18 mouse cellular contexts compared by ENCODE assay signal in the genomic region with DNA sequence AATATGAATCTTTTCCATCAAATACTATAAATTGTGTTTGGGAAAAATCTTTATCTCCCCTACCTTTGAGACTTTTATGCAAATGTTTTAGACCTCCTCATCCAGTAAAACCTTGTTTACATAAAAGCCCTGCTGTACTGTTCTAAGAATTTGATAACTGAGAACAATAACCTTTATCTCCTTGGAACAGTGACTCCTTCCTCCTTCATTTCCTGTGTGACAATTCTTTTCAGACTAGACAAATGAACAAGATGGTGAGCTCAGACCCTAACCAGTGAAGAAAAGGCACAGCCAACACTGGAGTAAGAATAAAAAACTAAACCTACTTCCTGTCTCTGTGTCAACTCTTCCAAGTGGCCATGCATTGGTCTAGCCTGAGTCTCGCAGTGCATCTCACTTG.
DNase-seq lines count a peak whose midpoint lies in the region; ATAC-seq and TF ChIP-seq lines count a peak whose summit lies in the region.
"Had no signal": no experiment of that assay in that cellular context is flagged by ENCODE, and none has a peak within 500 bp of the region (broad histone marks: within the 10 kb centered on the region; RNA-seq: fewer than 3 reads in every experiment).

No protein-coding gene starts in this region.

- no peaks in the 10 kb centered on the region for H3K9me3 ChIP-seq in forebrain, embryonic 10.5 days
- no peaks in the 10 kb centered on the region for H3K9me3 ChIP-seq in forebrain, embryonic 15.5 days
- no peaks in the 10 kb centered on the region for H3K9me3 ChIP-seq in hindbrain, embryonic 13.5 days
- H3K9me3 ChIP-seq in hindbrain, embryonic 11.5 days (ENCODE audit: control insufficient read depth, low read length) = no peaks in the 10 kb centered on the region
- no peaks in the 10 kb centered on the region for H3K9me3 ChIP-seq in liver, postnatal 0 days (ENCODE audit: low read length)
- H3K9me3 ChIP-seq in liver, embryonic 11.5 days (ENCODE audit: control insufficient read depth, low read length) = no peaks in the 10 kb centered on the region
- no peaks in the 10 kb centered on the region for H3K9me3 ChIP-seq in limb, embryonic 10.5 days (replicated peaks)
- H3K9me3 ChIP-seq: embryonic facial prominence, embryonic 13.5 days; intestine, embryonic 15.5 days; midbrain, embryonic 13.5 days had no signal

- TF ChIP-seq CTCF in liver, postnatal 0 days (IDR thresholded peaks at IDR 0.05; ENCODE audit: low read depth) = no peak

- 93% methylated on average over 1 of the region's 1 CpGs for WGBS in forebrain, embryonic 10.5 days
- WGBS in forebrain, embryonic 15.5 days = 86% methylated on average over 1 of the region's 1 CpGs
- 80% methylated on average over 1 of the region's 1 CpGs for WGBS in hindbrain, embryonic 13.5 days
- 77% methylated on average over 1 of the region's 1 CpGs for WGBS in hindbrain, embryonic 11.5 days
- WGBS in liver, postnatal 0 days (ENCODE audit: insufficient replicate concordance) = 46% methylated on average over 1 of the region's 1 CpGs
- 51% methylated on average over 1 of the region's 1 CpGs for WGBS in liver, embryonic 11.5 days
- WGBS in limb, embryonic 10.5 days = 83% methylated on average over 1 of the region's 1 CpGs

- no peak for DNase-seq in forebrain, embryonic 10.5 days (ENCODE audit: extremely low spot score, low spot score)
- DNase-seq in hindbrain, embryonic 11.5 days (ENCODE audit: low spot score) = no peak
- no peak for DNase-seq in liver, postnatal 0 days
- DNase-seq in liver, embryonic 11.5 days (ENCODE audit: low spot score) = no peak
- DNase-seq in limb, embryonic 10.5 days (ENCODE audit: low spot score) = no peak
- no peak for DNase-seq in urinary bladder, adult 18-20 months (ENCODE audit: low spot score in 2 of 2)
- DNase-seq: cerebellum, adult 11 months; cerebellum, postnatal 10 days; lung, adult 18-20 months; thymus, postnatal 25 days had no signal

- no peaks in the 10 kb centered on the region for H3K27me3 ChIP-seq in forebrain, embryonic 10.5 days (ENCODE audit: poor library complexity, severe bottlenecking)
- no peaks in the 10 kb centered on the region for H3K27me3 ChIP-seq in forebrain, embryonic 15.5 days
- no peaks in the 10 kb centered on the region for H3K27me3 ChIP-seq in hindbrain, embryonic 13.5 days
- H3K27me3 ChIP-seq in hindbrain, embryonic 11.5 days (ENCODE audit: control insufficient read depth, insufficient read depth, low read length) = no peaks in the 10 kb centered on the region
- H3K27me3 ChIP-seq in liver, postnatal 0 days (ENCODE audit: insufficient read depth, low read length) = no peaks in the 10 kb centered on the region
- H3K27me3 ChIP-seq in liver, embryonic 11.5 days (replicated peaks; ENCODE audit: control insufficient read depth, insufficient read depth, low read length) = no peaks in the 10 kb centered on the region
- H3K27me3 ChIP-seq in limb, embryonic 10.5 days (ENCODE audit: low read depth, poor library complexity, severe bottlenecking) = no peaks in the 10 kb centered on the region
- H3K27me3 ChIP-seq: embryonic facial prominence, embryonic 13.5 days; intestine, embryonic 15.5 days; midbrain, embryonic 13.5 days had no signal

- H3K9ac ChIP-seq in forebrain, embryonic 15.5 days (replicated peaks) = no peak overlapping the region
- no peak overlapping the region for H3K9ac ChIP-seq in hindbrain, embryonic 13.5 days
- H3K9ac ChIP-seq in hindbrain, embryonic 11.5 days (ENCODE audit: low read depth, low read length) = no peak overlapping the region
- H3K9ac ChIP-seq in liver, postnatal 0 days (replicated peaks) = no peak overlapping the region
- no peak overlapping the region for H3K9ac ChIP-seq in liver, embryonic 11.5 days (ENCODE audit: low read depth, low read length)
- H3K9ac ChIP-seq: embryonic facial prominence, embryonic 13.5 days; hindbrain, embryonic 14.5 days; intestine, embryonic 15.5 days; midbrain, embryonic 13.5 days had no signal

- TF ChIP-seq EP300 in liver, postnatal 0 days (IDR thresholded peaks at IDR 0.05; ENCODE audit: low read depth) = peak; percentile 39; the same call in 1 of the 2 replicates

- no peak overlapping the region for H3K4me2 ChIP-seq in forebrain, embryonic 15.5 days (replicated peaks)
- no peak overlapping the region for H3K4me2 ChIP-seq in hindbrain, embryonic 13.5 days
- no peak overlapping the region for H3K4me2 ChIP-seq in hindbrain, embryonic 11.5 days (replicated peaks; ENCODE audit: low read depth, low read length)
- H3K4me2 ChIP-seq in liver, postnatal 0 days (ENCODE audit: low read depth, low read length) = no peak overlapping the region
- H3K4me2 ChIP-seq in liver, embryonic 11.5 days = no peak overlapping the region
- H3K4me2 ChIP-seq: embryonic facial prominence, embryonic 13.5 days; hindbrain, embryonic 14.5 days; intestine, embryonic 15.5 days; midbrain, embryonic 13.5 days had no signal

- no peak overlapping the region for H3K4me3 ChIP-seq in forebrain, embryonic 10.5 days
- H3K4me3 ChIP-seq in forebrain, embryonic 15.5 days = no peak overlapping the region
- no peak overlapping the region for H3K4me3 ChIP-seq in hindbrain, embryonic 13.5 days
- no peak overlapping the region for H3K4me3 ChIP-seq in hindbrain, embryonic 11.5 days (ENCODE audit: low read depth, low read length)
- no peak overlapping the region for H3K4me3 ChIP-seq in liver, postnatal 0 days (ENCODE audit: low read depth, low read length)
- no peak overlapping the region for H3K4me3 ChIP-seq in liver, embryonic 11.5 days (ENCODE audit: low read depth, low read length)
- H3K4me3 ChIP-seq in limb, embryonic 10.5 days = no peak overlapping the region
- H3K4me3 ChIP-seq: embryonic facial prominence, embryonic 13.5 days; intestine, embryonic 15.5 days; midbrain, embryonic 13.5 days had no signal

- no peaks in the 10 kb centered on the region for H3K36me3 ChIP-seq in forebrain, embryonic 10.5 days (replicated peaks)
- H3K36me3 ChIP-seq in forebrain, embryonic 15.5 days = no peaks in the 10 kb centered on the region
- H3K36me3 ChIP-seq in hindbrain, embryonic 13.5 days = no peaks in the 10 kb centered on the region
- H3K36me3 ChIP-seq in hindbrain, embryonic 11.5 days (ENCODE audit: control insufficient read depth, insufficient read depth, low read length) = no peaks in the 10 kb centered on the region
- H3K36me3 ChIP-seq in liver, postnatal 0 days (replicated peaks; ENCODE audit: insufficient read depth, low read length) = no peaks in the 10 kb centered on the region
- H3K36me3 ChIP-seq in liver, embryonic 11.5 days (ENCODE audit: control insufficient read depth, insufficient read depth, low read length) = no peaks in the 10 kb centered on the region
- H3K36me3 ChIP-seq in limb, embryonic 10.5 days = no peaks in the 10 kb centered on the region
- H3K36me3 ChIP-seq: embryonic facial prominence, embryonic 13.5 days; intestine, embryonic 15.5 days; midbrain, embryonic 13.5 days had no signal

- H3K27ac ChIP-seq in forebrain, embryonic 10.5 days = peak overlapping the region; percentile 36; the same call in 1 of the 2 replicates
- H3K27ac ChIP-seq in forebrain, embryonic 15.5 days (replicated peaks) = no peak overlapping the region
- H3K27ac ChIP-seq in hindbrain, embryonic 13.5 days = 0 out of 2 replicates have a peak overlapping the region, but pooled peaks have one; percentile 40
- no peak overlapping the region for H3K27ac ChIP-seq in hindbrain, embryonic 11.5 days (ENCODE audit: low read depth, low read length)
- H3K27ac ChIP-seq in liver, postnatal 0 days (ENCODE audit: low read depth) = no peak overlapping the region
- H3K27ac ChIP-seq in liver, embryonic 11.5 days (ENCODE audit: low read depth, low read length) = no peak overlapping the region
- H3K27ac ChIP-seq in limb, embryonic 10.5 days = peak overlapping the region; percentile 78
- H3K27ac ChIP-seq: embryonic facial prominence, embryonic 13.5 days; hindbrain, embryonic 14.5 days; intestine, embryonic 15.5 days; midbrain, embryonic 13.5 days had no signal

- peaks cover 33% of the 10 kb centered on the region for H3K4me1 ChIP-seq in forebrain, embryonic 10.5 days
- peaks cover 9% of the 10 kb centered on the region for H3K4me1 ChIP-seq in forebrain, embryonic 15.5 days
- H3K4me1 ChIP-seq in hindbrain, embryonic 13.5 days (replicated peaks) = peaks cover 31% of the 10 kb centered on the region
- H3K4me1 ChIP-seq in hindbrain, embryonic 11.5 days (replicated peaks; ENCODE audit: control insufficient read depth, insufficient read depth, low read length) = peaks cover 7% of the 10 kb centered on the region; the same call in 1 of the 2 replicates
- H3K4me1 ChIP-seq in liver, postnatal 0 days (ENCODE audit: insufficient read depth) = 0 out of 2 replicates have a peak, but pooled peaks cover 2% of the 10 kb centered on the region
- no peaks in the 10 kb centered on the region for H3K4me1 ChIP-seq in liver, embryonic 11.5 days (replicated peaks; ENCODE audit: control insufficient read depth, insufficient read depth, low read length)
- H3K4me1 ChIP-seq in limb, embryonic 10.5 days = peaks cover 52% of the 10 kb centered on the region

- no peak for ATAC-seq in forebrain, embryonic 15.5 days (replicated peaks)
- no peak for ATAC-seq in hindbrain, embryonic 13.5 days (ENCODE audit: low FRiP score)
- no peak for ATAC-seq in hindbrain, embryonic 11.5 days (ENCODE audit: low FRiP score)
- no peak for ATAC-seq in liver, postnatal 0 days
- ATAC-seq in liver, embryonic 11.5 days (replicated peaks; ENCODE audit: low FRiP score) = no peak
- ATAC-seq: activated CD4-positive, CD25-positive, alpha-beta regulatory T cell, adult 4 months; forebrain, embryonic 16.5 days; intestine, embryonic 15.5 days; midbrain, embryonic 13.5 days had no signal

Comparison
In these comparisons a context has a peak if more than half of its experiments do, and no peak if none do; other contexts are left out.
1. H3K27ac ChIP-seq: peak in forebrain, embryonic 10.5 days (single experiment), hindbrain, embryonic 13.5 days (single experiment) and limb, embryonic 10.5 days (single experiment); none in forebrain, embryonic 15.5 days (single experiment), hindbrain, embryonic 11.5 days (single experiment), liver, postnatal 0 days (single experiment) and liver, embryonic 11.5 days (single experiment).